Mouse (Mus musculus): ENCODE data around the gene Sdcbp2. TPM values are rescaled to one million over a fixed set of nuclear protein-coding genes. Genes with fewer than 3 reads are reported as not detected.

Gene Sdcbp2
- polyA plus RNA-seq (2012; rRNA removed), result 0.22 and 0.30 TPM in 2 replicates

GRCm38 (mm10) chr2:151571873-151572700, at the start of gene Sdcbp2:
Gene Sdcbp2 (plus strand): TSS chr2:151572622.

GRCm38 (mm10) chr2:151542323-151543062, 29.9 kb upstream of the Sdcbp2 start, which contains the start of gene Fkbp1a:
Gene Fkbp1a (plus strand): TSS chr2:151542483.

GRCm38 (mm10) chr2:151632159-151632814, 59.9 kb downstream of the Sdcbp2 start, which contains the start of gene Snph:
Gene Snph (minus strand): TSS chr2:151632593.

Other genes starting within 250 kb of the Sdcbp2 start
- gene 4921509C19Rik, start 96.5 kb upstream of the Sdcbp2 start, polyA plus RNA-seq (2012; rRNA removed), result not detected in 2 replicates
- 42.6 and 46.0 TPM in 2 replicates for gene Nsfl1c, start 78.4 kb upstream of the Sdcbp2 start, polyA plus RNA-seq (2012; rRNA removed)
- gene Fkbp1a, start 30.1 kb upstream of the Sdcbp2 start, polyA plus RNA-seq (2012; rRNA removed), result 37.5 and 38.3 TPM in 2 replicates
- gene Snph, start 60.0 kb downstream of the Sdcbp2 start, polyA plus RNA-seq (2012; rRNA removed), result 0.02 TPM in 2 replicates
- gene Rad21l, start 95.9 kb downstream of the Sdcbp2 start, polyA plus RNA-seq (2012; rRNA removed), result not detected in 2 replicates
- gene Tmem74b, start 129.4 kb downstream of the Sdcbp2 start, polyA plus RNA-seq (2012; rRNA removed), result 0.02 TPM in 2 replicates
- 21.9 and 24.1 TPM in 2 replicates for gene Psmf1, start 171.6 kb downstream of the Sdcbp2 start, polyA plus RNA-seq (2012; rRNA removed)